Mouse (Mus musculus): ENCODE measurements around the gene Cdkl4. TPM values are rescaled to one million over a fixed set of nuclear protein-coding genes. Genes with fewer than 3 reads are reported as not detected.
A peak's percentile ranks its signal among the peaks of the same experiment; 100 is the strongest.

Gene Cdkl4
- 1.7 and 2.4 TPM in 2 replicates for polyA plus RNA-seq (2012; rRNA removed)

DNA sequence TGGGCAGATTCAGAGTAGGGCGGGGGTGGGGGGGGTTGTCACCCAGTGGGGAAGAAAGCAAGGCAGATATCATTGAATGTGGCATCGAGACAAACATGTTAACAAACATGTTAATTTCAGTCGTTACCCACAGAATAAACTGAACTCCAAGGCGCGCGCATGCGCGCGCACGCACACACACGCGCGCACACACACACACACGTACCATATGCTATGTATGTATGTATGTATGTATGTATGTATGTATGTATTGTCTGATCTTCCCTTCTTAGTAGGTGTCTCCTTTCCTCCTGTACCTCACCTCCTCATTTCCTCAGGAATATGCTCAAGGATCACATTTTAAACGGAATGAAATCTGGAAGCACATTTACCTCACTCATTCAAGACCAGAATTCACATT is at the start of gene Cdkl4:
Gene Cdkl4, minus strand, starts transcription at position 175 of the 400 bp plus-strand sequence.
- TF ChIP-seq CTCF (IDR thresholded peaks at IDR 0.05; ENCODE audit: insufficient read depth, low read length) (no peak), POLR2A (IDR thresholded peaks at IDR 0.05; ENCODE audit: borderline replicate concordance, extremely low read depth, low read depth, low read length) (no peak)
- WGBS, result 77% methylated on average over 15 of the region's 15 CpGs
- DNase-seq, result no peak
- Histone ChIP-seq H3K4me1 (ENCODE audit: control insufficient read depth, insufficient read depth, low read length) (no peaks in the 10 kb centered on the region; the same call in 1 of the 2 replicates), H3K4me3 (replicated peaks; ENCODE audit: extremely low read depth, low read depth, low read length) (peak within 1 kb of the TSS; percentile 9)

DNA sequence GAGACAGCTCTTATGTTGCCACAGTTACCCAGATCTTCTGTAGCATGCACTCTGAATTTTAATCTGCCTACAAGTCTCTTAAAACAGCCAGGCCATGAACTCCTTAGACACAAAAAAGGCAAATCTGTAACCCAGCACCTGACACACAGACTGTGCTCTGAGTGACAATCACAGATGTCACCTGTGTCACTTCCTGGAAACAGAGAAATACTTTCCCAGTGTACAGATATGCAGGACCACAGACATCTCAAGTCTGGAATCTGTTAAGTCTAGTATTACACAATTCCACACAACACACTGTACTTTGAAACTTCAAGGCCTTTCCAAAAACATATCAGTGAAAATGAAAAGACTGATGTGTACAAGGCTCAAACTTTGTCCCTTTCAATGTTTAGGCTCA is 47.4 kb upstream of the Cdkl4 start:
- no peaks in the 10 kb centered on the region for H3K4me1 ChIP-seq (ENCODE audit: control insufficient read depth, insufficient read depth, low read length)
- no peak overlapping the region for H3K4me3 ChIP-seq (replicated peaks; ENCODE audit: extremely low read depth, low read depth, low read length)
- no peak for DNase-seq
- no peak for TF ChIP-seq POLR2A (IDR thresholded peaks at IDR 0.05; ENCODE audit: borderline replicate concordance, extremely low read depth, low read depth, low read length)
- TF ChIP-seq CTCF (IDR thresholded peaks at IDR 0.05; ENCODE audit: insufficient read depth, low read length), result no peak

DNA sequence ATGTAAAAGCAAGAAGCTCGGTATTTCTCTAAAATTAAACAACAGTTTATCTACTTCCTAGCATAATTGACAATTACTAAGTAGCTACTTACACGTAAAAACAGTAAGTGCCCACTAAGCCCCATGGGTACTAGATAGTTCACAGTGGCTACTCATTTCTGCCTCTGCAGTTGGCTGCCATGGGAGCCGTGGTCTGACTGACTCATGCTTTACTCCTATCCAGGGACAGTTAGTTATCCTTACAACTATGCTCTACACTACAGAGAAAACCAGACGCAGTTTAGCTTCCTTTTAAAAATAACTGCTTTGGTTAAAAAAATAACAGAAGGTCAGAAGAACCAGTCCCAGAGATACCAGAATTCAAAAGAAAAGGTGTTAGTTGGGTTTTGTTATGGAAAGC is 44.1 kb upstream of the Cdkl4 start:
- TF ChIP-seq POLR2A (IDR thresholded peaks at IDR 0.05; ENCODE audit: borderline replicate concordance, extremely low read depth, low read depth, low read length) (no peak), CTCF (IDR thresholded peaks at IDR 0.05; ENCODE audit: insufficient read depth, low read length) (no peak)
- no peak for DNase-seq
- H3K4me3 ChIP-seq (replicated peaks; ENCODE audit: extremely low read depth, low read depth, low read length), result no peak overlapping the region
- 83% methylated on average over 4 of the region's 4 CpGs for WGBS
- H3K4me1 ChIP-seq (ENCODE audit: control insufficient read depth, insufficient read depth, low read length), result no peaks in the 10 kb centered on the region

DNA sequence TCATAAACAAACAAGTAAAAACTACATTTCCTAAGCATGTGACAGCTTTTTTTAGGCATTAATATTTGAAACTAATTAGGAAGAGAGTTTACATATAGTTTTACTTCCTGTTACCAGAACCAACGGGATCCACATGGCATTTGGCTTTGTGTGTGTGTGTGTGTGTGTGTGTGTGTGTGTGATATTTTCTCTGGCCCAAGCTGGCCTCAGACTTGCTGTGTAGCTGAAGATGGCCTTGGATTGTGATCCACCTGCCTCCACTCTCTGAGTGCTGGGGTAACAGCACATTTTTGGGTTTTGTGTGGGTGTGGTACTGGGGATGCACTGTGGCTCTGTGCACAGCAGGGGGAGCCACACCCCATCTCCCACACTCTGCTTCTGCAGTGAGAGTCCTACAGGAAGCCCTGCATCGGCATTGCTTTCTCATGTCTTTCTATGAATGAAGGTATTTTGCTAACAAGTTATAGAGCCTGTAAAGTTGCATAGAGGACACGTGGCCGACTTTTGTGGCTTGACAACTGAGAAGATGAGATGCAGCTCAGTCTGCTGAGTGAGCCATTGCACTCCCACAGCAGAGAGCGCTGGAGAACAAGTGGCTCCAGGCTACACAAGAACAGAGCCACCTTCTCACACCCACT is 43.3 kb upstream of the Cdkl4 start:
- Histone ChIP-seq H3K4me3 (replicated peaks; ENCODE audit: extremely low read depth, low read depth, low read length) (no peak overlapping the region), H3K4me1 (ENCODE audit: control insufficient read depth, insufficient read depth, low read length) (no peaks in the 10 kb centered on the region)
- TF ChIP-seq POLR2A (IDR thresholded peaks at IDR 0.05; ENCODE audit: borderline replicate concordance, extremely low read depth, low read depth, low read length) (no peak), CTCF (IDR thresholded peaks at IDR 0.05; ENCODE audit: insufficient read depth, low read length) (peak; percentile 96)
- WGBS, result 49% methylated on average over 5 of the region's 5 CpGs
- DNase-seq, result peak; percentile 55

DNA sequence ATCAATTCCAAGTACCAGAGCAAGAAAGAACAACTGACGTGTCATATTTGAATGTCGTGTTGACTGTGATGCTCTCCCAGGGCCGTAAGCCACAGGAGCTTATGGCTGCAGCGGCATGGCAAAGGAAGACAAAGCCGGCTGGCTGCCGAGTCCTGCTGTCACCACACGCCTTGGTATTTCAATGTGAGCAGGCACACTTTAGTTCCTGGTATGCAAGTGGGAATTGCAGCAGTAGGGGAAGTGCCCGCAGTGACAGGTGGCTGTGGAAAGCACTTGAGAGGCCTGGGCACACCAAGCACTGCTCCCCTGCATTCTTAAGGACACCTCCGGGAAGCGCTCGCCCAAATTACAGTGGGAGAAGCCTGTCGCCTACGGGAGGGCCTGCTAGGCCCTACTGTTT is 41.9 kb upstream of the Cdkl4 start:
- no peak for TF ChIP-seq CTCF (IDR thresholded peaks at IDR 0.05; ENCODE audit: insufficient read depth, low read length)
- TF ChIP-seq POLR2A (IDR thresholded peaks at IDR 0.05; ENCODE audit: borderline replicate concordance, extremely low read depth, low read depth, low read length), result no peak
- H3K4me3 ChIP-seq (replicated peaks; ENCODE audit: extremely low read depth, low read depth, low read length), result no peak overlapping the region
- no peaks in the 10 kb centered on the region for H3K4me1 ChIP-seq (ENCODE audit: control insufficient read depth, insufficient read depth, low read length)
- WGBS, result 71% methylated on average over 13 of the region's 13 CpGs
- peak; percentile 34 for DNase-seq

- WGBS, result 84% methylated on average over 5 of the region's 5 CpGs
- DNase-seq, result no peak
- H3K4me1 ChIP-seq (ENCODE audit: control insufficient read depth, insufficient read depth, low read length), result no peaks in the 10 kb centered on the region
- no peak overlapping the region for H3K4me3 ChIP-seq (replicated peaks; ENCODE audit: extremely low read depth, low read depth, low read length)
- TF ChIP-seq POLR2A (IDR thresholded peaks at IDR 0.05; ENCODE audit: borderline replicate concordance, extremely low read depth, low read depth, low read length), result no peak
- TF ChIP-seq CTCF (IDR thresholded peaks at IDR 0.05; ENCODE audit: insufficient read depth, low read length), result no peak
Measured at GRCm38 (mm10) chr17:80618890-80619289, 41.3 kb upstream of the Cdkl4 start.

DNA sequence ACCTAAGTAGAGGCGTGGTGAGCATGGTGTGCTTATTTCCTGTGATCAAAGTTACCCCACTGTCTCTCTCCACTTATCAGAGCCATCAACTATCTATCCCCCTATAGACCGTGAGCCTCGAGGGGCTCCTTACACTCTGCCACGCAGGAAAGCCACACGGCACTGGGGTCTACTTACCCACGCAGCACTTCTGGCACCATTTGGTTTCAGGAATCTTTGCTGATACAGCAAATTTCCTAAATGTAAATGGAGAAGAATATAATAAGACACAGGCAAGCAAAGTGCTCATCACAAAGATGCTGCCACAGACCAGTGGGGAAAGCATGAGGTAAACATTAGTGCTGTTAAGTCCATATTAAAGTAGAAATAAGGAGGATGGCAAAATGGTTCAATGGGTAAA is 26.2 kb upstream of the Cdkl4 start:
- no peak for TF ChIP-seq POLR2A (IDR thresholded peaks at IDR 0.05; ENCODE audit: borderline replicate concordance, extremely low read depth, low read depth, low read length)
- TF ChIP-seq CTCF (IDR thresholded peaks at IDR 0.05; ENCODE audit: insufficient read depth, low read length), result no peak
- H3K4me3 ChIP-seq (replicated peaks; ENCODE audit: extremely low read depth, low read depth, low read length), result no peak overlapping the region
- DNase-seq, result no peak
- 86% methylated on average over 6 of the region's 6 CpGs for WGBS
- no peaks in the 10 kb centered on the region for H3K4me1 ChIP-seq (ENCODE audit: control insufficient read depth, insufficient read depth, low read length)

DNA sequence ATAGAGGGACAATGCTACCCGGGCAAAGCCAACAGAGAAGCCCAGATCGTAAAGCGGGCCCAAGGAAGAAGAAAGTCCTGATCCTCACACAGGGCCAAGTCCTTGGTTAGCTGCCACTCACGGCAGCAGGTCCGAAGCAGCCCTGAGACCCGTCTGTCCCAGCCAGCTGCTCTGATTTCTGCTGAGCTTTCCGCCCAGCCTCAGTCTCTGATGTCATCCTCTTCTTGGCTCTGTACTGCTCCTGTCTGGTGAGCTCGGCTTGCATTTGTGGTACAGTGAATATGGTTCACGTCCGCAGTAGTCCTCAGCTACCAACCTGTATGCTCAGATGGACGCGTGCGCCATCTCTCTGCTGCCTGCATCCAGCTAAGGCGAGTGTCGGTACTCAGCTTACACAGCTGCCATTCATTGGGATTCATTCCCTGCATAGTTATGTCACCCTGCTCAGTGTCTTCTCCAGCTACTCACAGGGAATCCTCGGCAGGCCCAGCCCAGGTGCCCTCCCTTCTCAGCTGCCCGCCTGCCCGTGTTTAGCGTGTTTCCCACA is 25.5 kb upstream of the Cdkl4 start:
- DNase-seq, result no peak
- 91% methylated on average over 19 of the region's 19 CpGs for WGBS
- TF ChIP-seq CTCF (IDR thresholded peaks at IDR 0.05; ENCODE audit: insufficient read depth, low read length) (no peak), POLR2A (IDR thresholded peaks at IDR 0.05; ENCODE audit: borderline replicate concordance, extremely low read depth, low read depth, low read length) (no peak)
- H3K4me1 ChIP-seq (ENCODE audit: control insufficient read depth, insufficient read depth, low read length), result no peaks in the 10 kb centered on the region
- H3K4me3 ChIP-seq (replicated peaks; ENCODE audit: extremely low read depth, low read depth, low read length), result no peak overlapping the region

- peak; percentile 28 for DNase-seq
- TF ChIP-seq POLR2A (IDR thresholded peaks at IDR 0.05; ENCODE audit: borderline replicate concordance, extremely low read depth, low read depth, low read length) (no peak), CTCF (IDR thresholded peaks at IDR 0.05; ENCODE audit: insufficient read depth, low read length) (peak; percentile 55)
- 62% methylated on average over 13 of the region's 13 CpGs for WGBS
- Histone ChIP-seq H3K4me3 (replicated peaks; ENCODE audit: extremely low read depth, low read depth, low read length) (no peak overlapping the region), H3K4me1 (ENCODE audit: control insufficient read depth, insufficient read depth, low read length) (no peaks in the 10 kb centered on the region)
Measured at GRCm38 (mm10) chr17:80601371-80601770, 23.8 kb upstream of the Cdkl4 start.

GRCm38 (mm10) chr17:80583051-80583450 is 5.4 kb upstream of the Cdkl4 start:
- WGBS, result 92% methylated on average over 6 of the region's 6 CpGs
- no peak for DNase-seq
- TF ChIP-seq POLR2A (IDR thresholded peaks at IDR 0.05; ENCODE audit: borderline replicate concordance, extremely low read depth, low read depth, low read length), result no peak
- TF ChIP-seq CTCF (IDR thresholded peaks at IDR 0.05; ENCODE audit: insufficient read depth, low read length), result no peak
- Histone ChIP-seq H3K4me3 (replicated peaks; ENCODE audit: extremely low read depth, low read depth, low read length) (no peak overlapping the region), H3K4me1 (ENCODE audit: control insufficient read depth, insufficient read depth, low read length) (no peaks in the 10 kb centered on the region)
